Mouse (Mus musculus): ENCODE results near the gene Prc1.
"Not testable (repeated sequence)": the region's sequence is repeated elsewhere in the genome, so short reads cannot be mapped to it uniquely, and the experiment has no call there.

Gene Prc1

DNA sequence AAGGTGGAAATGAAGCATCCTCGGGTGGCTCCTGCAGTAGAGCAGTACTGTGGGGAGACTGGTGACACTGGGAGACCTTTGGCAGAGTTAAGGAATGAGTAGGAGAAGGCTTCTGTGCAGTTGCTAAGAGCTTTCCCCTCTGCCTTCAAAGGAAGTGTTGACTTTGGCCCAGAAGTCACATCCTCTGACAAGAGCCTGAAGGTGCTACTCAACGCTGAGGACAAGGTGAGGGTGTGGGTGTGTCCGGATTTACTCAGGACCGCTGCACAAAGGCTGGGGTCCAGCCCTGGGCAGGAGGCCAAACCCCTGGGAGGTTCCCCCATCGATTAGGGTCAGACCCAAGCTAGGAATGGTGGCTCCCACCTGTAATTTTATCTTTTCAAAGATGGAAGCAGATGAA lies 9.9 kb upstream of the Prc1 start:
- no peak for DNase-seq (ENCODE audit: low spot score in 2 of 2)

DNA sequence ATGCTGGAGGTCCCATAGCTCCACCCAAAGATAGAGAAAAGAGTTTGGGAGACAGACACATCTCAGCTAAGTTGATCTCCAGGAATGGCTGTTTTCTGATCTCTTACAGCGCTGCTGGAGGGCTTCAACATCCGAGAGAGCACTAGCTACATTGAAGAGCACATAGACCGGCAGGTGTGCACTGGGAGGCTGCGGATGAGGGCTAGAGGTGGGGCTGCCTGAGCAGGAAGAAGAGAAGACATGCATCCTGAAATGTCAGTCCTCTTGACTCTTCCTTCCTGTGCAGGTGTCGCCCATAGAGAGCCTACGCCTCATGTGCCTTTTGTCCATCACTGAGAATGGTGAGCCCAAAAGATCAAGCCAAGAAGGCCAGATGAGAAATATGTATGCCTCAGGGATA lies 8.5 kb upstream of the Prc1 start:
- no peak for DNase-seq (ENCODE audit: low spot score in 2 of 2)

DNA sequence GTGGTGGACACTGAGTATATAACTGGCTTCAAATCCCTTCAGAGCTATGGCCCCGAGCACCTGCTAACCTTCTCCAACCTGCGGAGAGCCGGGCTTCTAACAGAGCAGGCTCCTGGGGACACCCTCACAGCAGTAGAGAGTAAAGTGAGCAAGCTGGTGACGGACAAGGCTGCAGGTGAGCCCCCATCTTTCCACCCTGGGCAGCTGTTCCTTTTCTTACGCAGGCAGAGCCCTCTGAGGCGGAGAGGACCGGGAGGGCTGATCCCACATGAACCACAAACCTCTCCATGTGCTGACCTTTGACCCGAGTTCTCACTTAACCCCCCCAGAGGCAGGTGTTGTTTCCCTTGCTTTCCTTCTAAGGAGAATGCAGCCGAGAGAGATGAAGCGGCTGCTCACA lies 6.5 kb upstream of the Prc1 start:
- DNase-seq (ENCODE audit: low spot score in 2 of 2) = no peak

DNA sequence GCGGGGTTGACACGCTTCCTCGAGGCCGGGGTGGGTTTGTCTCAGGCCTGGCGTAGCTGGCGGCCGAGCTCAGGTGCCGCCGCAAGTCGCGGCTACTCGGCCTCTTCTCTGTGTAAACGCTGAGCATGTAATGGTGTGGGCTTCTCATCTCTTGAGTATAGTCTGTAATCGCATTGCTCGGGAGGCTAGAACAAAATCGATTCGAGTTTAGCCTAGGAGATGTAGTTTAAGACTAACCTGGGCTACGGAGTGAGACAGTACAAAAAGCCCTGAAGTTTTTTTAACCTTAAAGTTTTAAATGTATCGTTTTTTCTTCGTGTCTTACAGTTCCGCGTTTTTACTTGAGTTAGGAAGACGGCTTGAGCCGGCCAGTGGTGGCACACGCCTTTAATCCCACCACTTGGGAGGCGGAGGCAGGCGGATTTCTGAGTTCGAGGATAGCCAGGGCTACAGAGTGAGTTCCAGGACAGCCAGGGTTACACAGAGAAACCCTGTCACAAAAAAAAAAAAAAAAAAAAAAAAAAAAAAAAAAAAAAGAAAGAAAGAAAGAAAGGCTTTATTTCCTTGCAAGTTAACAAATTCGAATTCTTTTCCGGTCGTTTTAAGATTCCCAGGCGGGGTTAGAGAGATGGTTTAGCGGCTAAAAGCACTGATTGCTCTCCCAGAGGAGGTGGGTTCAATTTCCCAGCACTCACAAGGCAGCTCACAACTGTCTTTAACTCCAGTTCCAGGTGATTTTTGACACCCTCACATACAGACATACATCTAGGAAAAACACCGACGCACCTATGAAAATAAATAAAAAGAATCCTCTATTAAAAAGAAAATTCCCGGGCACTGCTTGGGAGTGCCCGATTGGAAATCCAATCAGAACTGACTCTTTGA lies 756 bp downstream of the Prc1 start:
- DNase-seq (ENCODE audit: low spot score in 2 of 2) = peak; percentile 40 to 48

DNA sequence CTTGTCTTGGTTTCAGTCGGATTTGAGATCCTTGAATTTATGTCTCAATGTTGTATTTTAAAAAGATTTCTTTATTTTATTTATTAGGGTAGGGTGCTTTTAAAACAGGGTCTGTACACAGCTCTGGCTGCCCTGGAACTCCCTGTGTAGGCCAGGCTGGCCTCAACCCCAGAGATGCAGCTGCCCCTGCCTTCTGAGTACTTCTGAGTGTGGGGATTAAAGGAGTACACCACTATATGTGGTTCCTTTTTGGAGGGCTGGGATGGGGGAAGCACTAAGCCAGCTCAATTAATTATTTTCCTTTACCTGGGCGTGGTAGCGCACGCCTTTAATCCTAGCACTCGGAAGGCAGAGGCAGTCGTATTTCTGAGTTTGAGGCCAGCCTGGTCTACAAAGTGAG lies 2.2 kb downstream of the Prc1 start:
- no peak for DNase-seq (ENCODE audit: low spot score in 2 of 2)

DNA sequence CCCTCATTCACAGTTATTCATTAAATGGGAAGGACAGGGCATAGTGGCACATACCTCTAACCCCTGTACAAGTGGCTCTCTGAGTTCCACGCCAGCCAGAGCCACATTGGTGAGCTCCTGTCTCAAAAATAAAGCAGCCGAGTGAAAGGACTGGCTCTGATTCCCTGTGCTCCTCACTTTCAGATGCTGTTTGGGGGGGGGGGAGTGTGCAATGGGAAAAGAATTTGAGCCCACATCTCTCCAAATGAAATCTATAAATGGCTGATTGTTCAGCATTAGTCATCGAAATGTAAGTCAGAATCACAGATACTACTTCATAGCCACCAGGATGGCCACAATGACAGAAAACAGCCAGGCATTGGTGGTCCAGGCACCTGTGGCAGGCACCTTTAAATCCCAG lies 2.8 kb downstream of the Prc1 start:
- DNase-seq (ENCODE audit: low spot score in 2 of 2) = no peak

DNA sequence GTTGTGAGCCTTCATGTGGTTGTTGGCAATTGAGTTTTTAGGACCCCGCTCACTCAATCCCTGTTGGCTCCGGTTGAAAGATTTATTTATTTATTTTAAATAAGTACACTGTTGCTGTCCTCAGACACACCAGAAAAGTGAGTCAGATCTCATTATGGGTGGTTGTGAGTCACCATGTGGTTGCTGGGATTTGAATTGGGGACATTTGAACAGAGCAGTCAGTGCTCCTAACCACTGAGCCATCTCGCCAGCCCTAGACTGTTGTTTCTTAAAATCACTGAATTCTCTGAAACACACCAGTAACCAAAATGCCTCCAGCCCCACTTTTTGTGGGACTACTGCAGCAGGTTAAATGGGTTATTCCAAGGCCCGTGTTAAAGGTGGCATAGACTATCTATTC lies 4.5 kb downstream of the Prc1 start:
- no peak for DNase-seq (ENCODE audit: low spot score in 2 of 2)

DNA sequence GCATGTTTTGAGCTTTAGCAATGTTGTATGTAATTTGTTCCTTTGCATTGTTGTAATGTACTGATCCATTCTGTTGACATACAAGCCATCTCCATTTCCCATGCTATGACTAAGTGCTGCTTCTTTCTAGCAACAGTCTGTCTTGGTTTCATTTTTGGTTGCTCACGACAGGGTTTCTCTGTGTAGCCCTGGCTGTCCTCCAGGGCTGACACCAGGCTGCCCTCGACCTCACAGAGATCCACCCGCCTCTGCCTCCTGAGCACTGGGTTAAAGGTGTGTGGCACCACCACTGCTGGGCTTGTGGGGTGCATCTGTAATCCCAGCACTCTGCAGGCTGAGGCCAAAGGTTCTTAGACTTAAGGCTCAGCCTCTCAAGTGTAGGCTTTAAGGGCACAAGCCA lies 5.3 kb downstream of the Prc1 start:
- no peak for DNase-seq (ENCODE audit: low spot score in 2 of 2)

DNA sequence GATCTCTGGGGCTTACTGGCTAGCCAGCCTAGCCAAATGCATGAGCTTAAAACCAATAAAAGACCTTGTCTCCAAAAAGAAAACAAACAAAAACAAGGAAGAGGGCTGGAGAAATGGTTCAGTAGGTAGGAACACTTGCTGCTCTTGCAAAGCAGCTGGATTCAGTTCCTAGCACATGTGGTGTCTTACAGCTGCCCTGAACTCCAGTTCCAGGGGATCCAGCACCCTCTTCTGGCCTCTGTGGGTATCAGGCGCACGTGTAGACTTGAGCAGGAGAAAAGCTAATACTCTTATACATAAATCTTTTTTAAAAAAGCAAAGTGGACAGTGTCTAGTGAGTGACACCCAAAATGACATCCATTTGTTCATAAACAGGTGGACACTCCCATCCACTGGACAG lies 7.3 kb downstream of the Prc1 start:
- DNase-seq (ENCODE audit: low spot score in 2 of 2) = peak in 1 of 2 experiments; percentile 33

DNA sequence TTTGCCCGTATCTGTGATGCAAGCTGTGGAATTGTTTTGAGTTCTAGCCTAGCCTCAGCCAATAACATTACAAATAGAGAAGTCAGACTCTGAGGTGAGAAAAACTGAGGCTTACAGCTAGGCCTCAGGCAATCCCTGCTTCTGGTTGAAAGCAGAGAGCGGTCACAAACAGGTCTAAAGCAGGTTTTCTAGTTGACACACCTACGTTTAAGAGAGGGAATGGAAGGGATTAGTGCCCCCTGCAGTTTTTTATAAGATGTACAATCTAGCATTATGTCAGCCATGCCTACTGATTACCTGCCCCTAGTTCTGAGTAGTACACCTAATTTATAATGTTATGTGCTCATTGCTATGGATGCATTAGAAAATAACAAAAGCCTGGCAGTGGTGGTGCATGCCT lies 13.5 kb downstream of the Prc1 start:
- no peak for DNase-seq (ENCODE audit: low spot score in 2 of 2)

DNA sequence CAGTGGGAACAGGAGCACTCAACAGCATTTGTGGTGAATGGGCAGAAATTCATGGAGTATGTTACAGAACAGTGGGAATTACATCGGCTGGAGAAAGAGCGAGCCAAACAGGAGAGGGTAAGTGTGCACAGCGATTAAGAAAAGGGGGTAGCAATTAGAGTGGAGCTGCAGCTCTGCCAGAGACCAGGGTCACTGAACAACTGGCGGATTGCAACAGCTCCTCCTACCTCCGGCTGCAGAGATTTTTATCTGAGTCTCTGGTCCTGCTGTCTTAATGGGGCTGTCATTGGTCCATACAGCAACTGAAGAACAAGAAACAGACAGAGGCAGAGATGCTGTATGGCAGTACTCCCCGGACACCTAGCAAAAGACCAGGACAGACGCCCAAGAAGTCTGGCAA lies 16.5 kb downstream of the Prc1 start:
- DNase-seq (ENCODE audit: low spot score in 2 of 2) = no peak

DNA sequence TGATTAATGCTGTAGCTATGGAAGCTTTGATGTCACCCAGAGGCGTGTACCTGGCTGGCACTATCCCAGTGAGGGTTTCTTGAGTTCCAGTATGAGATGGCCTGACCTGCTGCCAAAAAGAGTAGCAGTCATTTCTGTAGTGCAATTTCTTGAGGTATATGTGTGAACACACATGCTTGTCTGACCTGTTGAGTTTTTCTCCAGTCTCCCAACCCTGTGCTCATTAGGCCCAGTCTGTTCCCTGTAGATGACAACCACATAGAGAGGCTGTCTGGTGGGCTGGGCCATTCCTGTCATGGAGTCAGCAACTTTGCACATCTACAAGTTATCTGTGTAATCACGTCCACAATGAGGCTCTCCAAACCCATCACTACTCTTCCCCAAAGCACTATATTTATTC lies 21.5 kb downstream of the Prc1 start:
- DNase-seq (ENCODE audit: low spot score in 2 of 2) = no peak

DNA sequence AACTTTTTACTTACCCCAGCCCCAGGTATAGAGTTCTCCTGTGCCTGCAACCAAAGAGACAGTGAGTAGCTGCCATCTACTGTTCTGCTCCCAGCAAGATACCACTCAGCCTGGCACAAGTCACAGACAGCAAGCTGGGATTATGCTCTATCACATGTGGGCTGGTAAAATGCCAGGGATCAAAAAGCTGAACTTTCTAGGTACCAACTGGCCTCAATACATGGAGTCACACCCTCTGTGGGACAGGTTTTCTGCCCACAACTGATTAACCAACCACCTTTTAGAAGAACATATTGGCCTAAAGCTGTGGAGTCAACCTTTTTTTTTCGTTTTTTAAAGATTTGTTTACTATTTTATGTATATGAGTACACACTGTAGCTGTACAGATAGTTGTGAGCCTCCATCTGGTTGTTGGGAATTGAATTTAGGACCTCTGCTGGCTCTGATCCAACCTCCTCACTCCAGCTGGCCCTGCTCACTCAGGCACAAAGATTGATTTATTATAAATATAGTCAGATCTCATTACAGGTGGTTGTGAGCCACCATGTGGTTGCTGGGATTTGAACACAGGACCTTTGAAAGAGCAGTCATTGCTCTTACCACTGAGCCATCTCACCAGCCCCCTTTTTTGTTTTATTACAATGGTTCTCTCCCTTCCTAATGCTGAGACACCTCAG lies 23.3 kb downstream of the Prc1 start:
- DNase-seq (ENCODE audit: low spot score in 2 of 2) = no peak

DNA sequence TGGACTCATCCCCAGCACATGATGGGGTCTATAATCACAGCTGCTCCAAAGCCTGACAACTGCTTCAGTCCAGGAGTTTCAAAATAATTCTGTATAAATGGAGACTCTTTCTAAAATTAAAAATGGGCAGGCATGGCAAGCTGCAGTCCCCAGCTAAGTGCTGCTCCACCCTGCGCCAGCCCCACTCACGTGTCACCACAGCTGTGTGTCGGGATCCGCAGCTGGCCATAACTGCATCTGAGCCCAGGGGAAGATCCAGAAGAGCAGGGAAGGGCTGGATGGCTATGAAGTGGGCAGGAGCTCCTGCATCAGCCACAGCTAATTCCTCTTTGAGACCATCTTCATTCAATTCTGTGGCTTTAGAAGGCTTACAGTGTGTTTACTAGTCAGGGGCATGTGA lies 24.4 kb downstream of the Prc1 start:
- no peak for DNase-seq (ENCODE audit: low spot score in 2 of 2)

DNA sequence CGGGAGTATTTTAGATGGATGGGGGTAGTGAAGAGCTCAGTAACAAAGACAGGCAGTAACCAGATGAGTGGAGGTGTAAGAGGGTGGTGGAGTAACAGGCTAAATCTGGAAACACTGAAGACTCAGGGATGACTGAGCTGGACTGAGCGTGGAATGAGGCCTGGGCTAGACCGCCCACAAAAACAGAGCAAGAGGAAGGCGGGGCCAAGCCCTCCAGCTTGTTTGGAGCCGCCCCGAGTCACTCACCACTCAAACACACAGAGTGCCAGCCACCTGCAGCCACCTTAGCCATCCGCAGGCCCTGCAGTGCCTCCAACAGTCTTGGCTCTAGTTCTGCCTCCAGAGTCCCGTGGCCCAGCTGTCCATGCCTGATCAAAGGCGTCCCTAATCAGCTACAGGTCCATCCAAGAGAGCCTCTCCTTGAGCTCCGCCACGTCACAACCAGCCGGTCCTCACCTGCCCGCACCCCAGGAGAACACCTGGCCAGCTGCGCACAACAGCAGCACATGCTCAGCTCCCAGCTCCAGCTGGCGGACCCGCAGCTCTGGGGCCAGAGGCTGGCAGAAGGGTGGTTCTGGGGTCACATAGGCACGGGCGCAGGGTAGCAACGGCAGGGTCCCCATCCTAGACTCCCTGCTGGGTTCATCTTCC lies 25.7 kb downstream of the Prc1 start:
- no peak for DNase-seq (ENCODE audit: low spot score in 2 of 2)

DNA sequence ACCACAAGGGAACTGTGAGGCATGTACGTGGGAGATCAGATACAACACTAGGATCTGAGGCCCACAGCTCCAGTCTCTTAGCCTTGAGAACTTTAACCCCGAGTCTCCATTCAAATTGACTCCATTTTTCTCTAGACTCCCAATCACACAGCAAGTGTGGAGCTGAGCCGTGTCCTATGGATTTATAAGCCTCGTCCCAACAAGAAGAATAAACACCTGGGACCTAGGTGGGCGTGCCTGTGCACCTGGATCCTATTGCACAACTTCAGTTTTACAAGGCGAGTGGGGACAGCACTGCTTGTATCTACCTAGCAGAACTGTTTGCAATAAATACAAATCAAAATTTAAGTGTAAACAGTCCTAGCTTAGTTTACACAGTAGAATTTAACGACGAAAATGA lies 29.1 kb downstream of the Prc1 start:
- DNase-seq (ENCODE audit: low spot score in 2 of 2) = no peak

DNA sequence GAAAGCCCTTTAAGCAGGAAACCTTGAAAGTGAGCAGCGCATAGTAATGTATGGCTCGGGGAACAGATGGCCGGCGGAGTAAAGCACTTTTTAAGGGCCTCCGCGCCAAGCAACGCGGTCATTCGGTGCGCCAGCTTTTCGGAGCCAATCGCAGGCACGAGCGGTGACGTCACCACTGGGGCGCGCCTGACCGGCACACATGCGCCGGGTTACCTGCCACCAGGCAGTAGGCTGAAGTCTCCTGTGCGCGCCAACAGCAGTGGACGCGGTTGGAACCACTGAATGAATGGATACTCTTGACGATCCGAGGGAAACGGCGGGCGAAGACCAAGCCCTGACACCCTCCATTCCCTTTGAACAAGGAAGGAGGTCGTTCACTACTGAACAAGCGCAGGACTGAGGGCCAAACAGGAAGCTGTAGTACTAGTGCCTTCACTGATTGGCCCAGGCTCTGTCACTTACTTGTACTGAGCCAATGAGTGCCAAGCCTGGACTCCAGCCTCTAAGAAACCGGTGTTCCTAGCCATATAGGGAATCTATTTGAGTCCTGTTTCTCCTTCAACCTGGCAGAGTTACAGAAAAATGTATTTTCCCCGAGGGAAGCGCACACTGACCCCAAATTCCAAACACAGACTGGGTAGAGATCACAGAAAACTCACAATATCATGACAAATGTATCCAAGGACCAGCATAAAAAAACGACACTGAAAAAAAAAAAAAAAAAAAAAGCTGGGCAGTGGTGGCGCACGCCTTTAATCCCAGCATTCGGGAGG lies 30.0 kb downstream of the Prc1 start, which contains the start of gene Rccd1:
Gene Rccd1, minus strand, starts transcription at position 412 of the 773 bp plus-strand sequence.
- DNase-seq (ENCODE audit: low spot score in 2 of 2) = peak; percentile 95 to 97

DNA sequence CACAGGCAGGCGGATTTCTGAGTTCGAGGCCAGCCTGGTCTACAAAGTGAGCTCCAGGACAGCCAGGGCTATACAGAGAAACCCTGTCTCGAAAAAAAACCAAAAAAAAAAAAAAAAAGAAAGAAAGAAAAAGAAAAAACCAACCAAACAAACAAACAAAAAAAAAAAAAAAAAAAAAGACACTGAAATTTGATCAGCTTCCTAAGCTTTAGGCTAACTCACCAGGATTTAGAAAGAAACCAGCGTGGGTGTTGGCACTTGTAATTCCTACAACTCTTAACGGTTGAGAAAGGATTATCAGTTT lies 30.5 kb downstream of the Prc1 start:
- not testable (repeated sequence) for DNase-seq (ENCODE audit: low spot score in 2 of 2)

DNA sequence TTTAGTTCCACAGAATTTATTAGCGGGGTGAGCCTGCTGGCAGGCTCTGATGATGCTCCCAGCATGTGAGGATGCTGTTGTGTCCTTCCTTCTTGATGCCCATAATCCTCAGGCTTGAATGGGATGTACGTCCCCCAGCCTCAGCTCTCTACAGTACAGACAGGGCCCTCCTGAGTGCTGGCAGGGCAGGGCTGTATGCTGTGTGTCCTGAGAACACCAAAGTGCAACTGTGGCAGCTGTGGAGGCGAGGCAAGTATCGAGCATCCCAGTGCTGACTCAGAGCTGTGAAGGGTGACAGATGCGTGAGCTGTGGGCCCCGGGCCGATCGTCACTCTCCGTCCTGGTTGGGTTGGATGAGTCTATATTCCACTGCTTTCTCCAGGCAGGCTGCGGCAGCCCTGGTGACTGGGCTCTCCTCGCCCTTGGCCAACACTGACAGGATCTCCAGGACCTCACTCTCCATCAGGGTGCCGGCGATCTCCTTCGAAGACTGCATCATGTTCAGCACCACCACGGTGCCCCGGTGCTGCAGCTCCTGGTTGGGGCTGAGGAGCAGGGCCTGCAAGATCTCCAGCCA lies 31.1 kb downstream of the Prc1 start:
- no peak for DNase-seq (ENCODE audit: low spot score in 2 of 2)

DNA sequence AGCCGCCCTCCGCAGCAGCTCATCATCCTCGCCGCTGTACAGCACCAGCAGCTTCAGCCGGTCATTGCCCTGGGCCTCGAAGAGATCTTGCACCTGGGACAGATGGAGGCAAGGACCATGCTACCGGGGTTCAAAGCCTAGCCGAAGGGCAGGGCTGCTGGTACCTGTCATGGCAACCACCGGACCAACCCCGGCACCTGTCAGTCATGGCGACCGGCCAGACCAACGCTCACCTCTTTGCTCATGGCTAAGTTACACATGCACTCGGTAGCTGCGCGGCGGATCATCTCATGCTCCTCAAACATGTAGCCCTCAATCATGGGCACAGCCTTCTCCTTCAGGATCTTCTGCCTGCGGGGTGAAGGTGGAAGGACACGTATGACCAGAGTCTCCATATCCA lies 31.8 kb downstream of the Prc1 start:
- DNase-seq (ENCODE audit: low spot score in 2 of 2) = no peak

DNA sequence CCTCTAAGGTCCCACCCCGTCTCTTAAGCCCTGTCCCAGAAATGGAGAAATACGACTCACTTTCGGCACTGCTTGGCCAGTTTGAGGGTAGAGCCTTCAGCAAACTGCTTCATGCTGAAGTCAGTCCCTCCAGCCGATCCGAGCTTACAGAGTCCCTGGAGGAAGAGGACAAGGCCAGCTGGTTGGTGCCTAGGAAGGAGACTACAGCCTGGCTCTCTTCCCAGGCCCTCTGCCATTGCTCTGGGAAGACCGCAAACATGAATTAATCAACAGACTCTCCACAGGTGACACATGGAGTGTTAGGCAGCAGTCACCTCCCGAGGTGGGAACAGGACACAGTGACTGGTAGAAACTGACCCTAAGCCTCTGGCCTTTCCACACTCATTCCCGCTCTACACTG lies 36.0 kb downstream of the Prc1 start:
- DNase-seq (ENCODE audit: low spot score in 2 of 2) = no peak

DNA sequence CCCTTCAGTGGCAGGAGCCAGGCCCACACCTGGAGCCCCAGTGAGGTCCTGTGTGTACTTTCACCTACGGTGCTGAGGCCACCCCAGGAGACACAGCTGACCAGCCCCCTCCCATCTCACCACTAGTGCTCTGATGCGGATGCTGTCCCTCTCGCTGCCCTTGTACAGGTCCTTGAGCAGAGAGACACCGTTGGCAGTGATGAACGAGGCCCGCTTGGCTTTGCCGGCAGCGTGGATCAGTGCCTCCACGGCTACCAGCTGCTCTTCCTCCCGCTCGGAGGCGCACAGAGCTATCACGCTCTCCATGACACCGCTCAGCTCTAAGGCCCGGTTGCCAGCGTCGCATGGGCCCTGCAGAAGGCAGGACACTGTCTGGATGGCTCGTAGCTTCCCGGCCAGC lies 37.2 kb downstream of the Prc1 start:
- no peak for DNase-seq (ENCODE audit: low spot score in 2 of 2)

All from spleen, postnatal 10 days (tissue).